Mouse (Mus musculus) lung, postnatal 4 days (tissue): ENCODE data around the gene Mdga2.
A peak's percentile ranks its signal among the peaks of the same experiment; 100 is the strongest.

ENCODE experiments used
- DNase-seq, 2 experiments: peaks; one replicate each; pipeline ENCODE4 v3.0.0; 2021

Mdga2 gene

GRCm38 (mm10) chr12:67222221-67223025 lies at the start of gene Mdga2:
TSS of gene Mdga2 (minus strand) at chr12:67222549.
- DNase-seq, result peak in 1 of 2 experiments; percentile 23

DNA sequence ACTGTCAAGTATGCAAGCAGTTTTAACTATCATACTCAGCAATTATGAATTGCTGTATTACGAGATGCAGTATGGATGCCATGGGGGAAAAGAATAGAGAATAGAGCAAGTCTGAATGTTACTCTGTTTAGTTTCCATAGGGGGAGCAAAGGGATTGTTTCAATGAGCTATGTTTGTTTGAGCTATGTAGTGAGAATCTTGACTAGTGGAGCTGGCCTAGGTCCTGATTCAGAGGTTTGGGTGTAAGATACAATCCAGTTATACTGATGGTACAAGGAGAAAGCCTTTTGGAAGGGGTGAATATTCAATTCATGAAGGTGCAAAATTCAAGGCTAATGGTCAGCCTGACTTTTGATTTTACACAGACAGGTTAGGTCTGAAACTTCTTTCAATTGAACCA lies 45.1 kb upstream of the Mdga2 start:
- no peak for DNase-seq

- DNase-seq, result no peak
These were observed 1.2 kb upstream of the Mdga2 start for GRCm38 (mm10) chr12:67223530-67223929.

DNA sequence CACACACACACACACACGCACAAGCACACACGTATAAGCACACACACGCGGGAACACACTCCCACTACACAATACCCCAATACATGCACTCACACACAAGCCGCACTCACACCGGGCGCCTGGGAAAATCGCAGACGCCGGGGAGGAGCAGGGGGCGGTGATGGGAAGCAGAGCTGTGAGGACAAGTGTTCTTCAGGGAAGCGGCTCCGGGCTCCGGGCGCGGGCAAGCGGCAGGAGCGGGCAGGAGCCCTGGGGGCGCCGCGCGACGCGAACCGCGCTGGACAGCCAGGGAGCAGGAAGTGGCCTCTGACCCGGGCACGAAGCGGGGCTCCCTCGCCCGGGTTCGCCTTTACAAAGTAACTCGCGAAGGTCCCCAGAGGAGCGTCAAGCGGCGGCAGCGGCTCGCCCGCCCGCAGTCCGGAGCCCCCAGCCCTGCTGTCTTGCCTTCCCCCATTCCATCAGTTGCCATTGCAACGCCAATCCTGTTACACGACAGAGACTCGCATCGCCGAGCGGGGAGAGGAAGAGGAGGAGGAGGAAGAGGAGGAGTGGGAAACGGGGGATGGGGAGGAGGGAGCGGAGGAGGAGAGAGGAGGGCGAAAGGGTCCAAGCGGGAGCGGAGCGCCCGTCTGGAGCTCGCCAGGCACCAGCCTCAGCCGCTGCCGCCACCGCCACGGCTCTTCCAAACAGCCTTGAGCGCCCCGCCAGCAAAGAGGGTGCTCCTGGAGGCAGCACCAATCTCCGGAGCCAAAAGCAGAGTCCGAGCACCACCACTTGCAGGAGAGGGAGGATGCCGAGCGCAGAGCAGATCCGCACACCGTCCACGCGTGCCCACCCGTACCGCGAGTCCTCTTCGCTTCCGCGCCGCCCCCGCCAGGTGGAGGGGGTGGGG lies 774 bp downstream of the Mdga2 start:
- DNase-seq, result peak; percentile 4 to 23

GRCm38 (mm10) chr12:67220641-67221231 lies 1.6 kb downstream of the Mdga2 start:
- DNase-seq, result no peak

- no peak for DNase-seq
These were observed 2.3 kb downstream of the Mdga2 start for GRCm38 (mm10) chr12:67220041-67220440.

- no peak for DNase-seq
These were observed 2.8 kb downstream of the Mdga2 start for GRCm38 (mm10) chr12:67219564-67219963.

- no peak for DNase-seq
These were observed 9.5 kb downstream of the Mdga2 start for GRCm38 (mm10) chr12:67212801-67213200.

GRCm38 (mm10) chr12:67178155-67178554 lies 44.2 kb downstream of the Mdga2 start:
- no peak for DNase-seq

- no peak for DNase-seq
These were observed 65.6 kb downstream of the Mdga2 start for GRCm38 (mm10) chr12:67156569-67157237.

- no peak for DNase-seq
These were observed 69.3 kb downstream of the Mdga2 start for GRCm38 (mm10) chr12:67153077-67153476.

DNA sequence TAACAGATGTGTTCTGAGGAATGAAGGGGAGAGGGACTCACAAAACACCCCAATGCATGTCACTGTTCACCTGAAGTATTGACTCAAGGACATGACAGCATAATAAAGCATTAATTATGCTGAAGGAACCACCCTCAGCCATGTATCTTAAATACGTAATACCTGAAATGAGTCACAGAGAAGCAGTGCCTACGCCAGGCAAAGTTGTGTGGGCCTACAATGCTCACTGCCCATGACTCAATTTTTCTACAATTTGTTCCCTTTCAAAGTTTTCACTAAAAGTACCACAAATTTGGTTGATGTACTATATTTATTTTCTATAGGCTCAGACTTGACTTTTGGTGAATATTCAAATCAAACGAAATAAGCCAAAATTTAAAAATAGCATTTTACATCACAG lies 80.7 kb downstream of the Mdga2 start:
- DNase-seq, result no peak

DNA sequence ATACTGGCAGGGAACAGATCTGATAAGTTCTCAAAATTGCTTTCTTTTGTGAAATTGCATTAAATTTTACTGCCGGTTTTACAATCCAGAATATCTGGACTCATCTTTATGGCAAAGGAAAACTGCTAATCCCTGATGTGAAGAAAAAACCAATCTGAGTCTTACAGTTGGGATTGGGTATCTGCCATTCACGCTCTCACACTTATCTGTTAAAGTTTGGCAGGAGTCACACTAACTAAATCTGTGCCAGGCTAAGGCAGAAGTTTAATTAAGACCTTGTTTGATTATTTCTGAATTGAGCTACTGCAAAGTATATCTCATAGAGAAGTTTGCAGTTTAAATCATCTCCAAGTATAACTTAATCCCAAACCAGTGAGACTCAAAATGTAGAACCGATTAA lies 82.2 kb downstream of the Mdga2 start:
- DNase-seq, result no peak

- DNase-seq, result no peak
These were observed 94.9 kb downstream of the Mdga2 start for GRCm38 (mm10) chr12:67127457-67127856.

DNA sequence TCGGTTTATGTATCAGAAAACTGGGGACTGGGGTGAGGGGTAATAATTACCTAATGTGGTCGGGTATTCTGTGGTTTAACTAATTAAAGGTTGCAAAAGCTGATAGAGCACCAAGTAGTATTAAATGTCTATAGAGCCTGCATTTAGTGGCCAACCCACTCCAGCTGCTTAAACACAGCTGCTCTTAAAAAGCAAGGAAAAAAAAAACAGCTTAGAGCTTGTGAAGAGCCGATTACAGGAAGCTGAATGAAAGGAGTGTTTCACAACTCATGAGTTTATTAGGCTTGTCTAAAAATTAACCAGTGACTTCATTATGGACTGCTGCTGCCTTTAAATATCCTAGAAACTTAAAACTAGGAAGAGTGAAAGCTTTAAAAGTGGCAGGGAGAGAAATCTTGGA lies 98.5 kb downstream of the Mdga2 start:
- DNase-seq, result no peak

GRCm38 (mm10) chr12:67118652-67119515 lies 103.5 kb downstream of the Mdga2 start:
- DNase-seq, result no peak

GRCm38 (mm10) chr12:67104171-67104570 lies 118.2 kb downstream of the Mdga2 start:
- DNase-seq, result no peak

DNA sequence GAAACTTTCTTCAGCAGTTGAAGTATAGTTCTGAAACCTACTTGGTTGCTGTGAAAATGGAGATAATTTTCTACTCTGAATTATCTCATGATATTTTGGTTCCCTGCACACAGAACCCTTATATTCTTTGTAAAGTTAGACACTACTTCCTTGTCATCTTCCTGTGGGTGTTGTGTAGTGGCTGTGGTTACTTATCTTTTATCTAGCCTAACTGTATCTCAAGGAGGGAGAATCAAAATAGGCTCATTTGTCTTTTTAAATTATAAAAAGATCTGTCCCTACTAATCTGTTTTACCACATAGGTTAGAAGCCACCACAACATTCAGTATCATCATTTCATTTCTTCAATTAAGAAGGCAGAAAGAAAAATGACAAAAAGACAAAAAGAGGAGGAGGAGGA lies 127.9 kb downstream of the Mdga2 start:
- no peak for DNase-seq

GRCm38 (mm10) chr12:67090420-67090965 lies 131.9 kb downstream of the Mdga2 start:
- no peak for DNase-seq

- no peak for DNase-seq
These were observed 163.0 kb downstream of the Mdga2 start for GRCm38 (mm10) chr12:67059136-67060014.

DNA sequence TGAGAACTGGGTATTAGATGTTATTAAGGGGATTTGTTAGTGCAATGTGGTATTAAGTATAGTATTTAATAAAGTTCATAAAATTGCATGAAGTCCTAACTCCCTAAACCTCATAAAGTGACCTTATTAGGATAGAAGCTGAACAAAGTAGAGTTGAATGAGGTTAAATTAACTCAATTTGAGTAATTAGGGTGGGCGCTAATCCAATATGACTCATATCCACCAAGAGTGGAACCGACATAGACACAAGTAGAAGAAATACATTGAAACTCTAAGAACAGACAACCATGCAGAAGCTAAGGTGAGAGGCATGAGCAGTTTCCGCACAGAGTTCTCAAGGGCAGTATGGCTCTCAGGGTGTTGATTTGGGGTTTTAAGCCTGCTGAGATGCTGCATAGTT lies 165.7 kb downstream of the Mdga2 start:
- DNase-seq, result no peak
